Mouse (Mus musculus) C2C12 (cell line): ENCODE data around the gene Nfya.

Experiments
- CEBPB ChIP-seq: IDR thresholded peaks from one replicate; pipeline ENCODE4 v1.6.1; 2011; ENCODE audit warnings: low read depth, mild to moderate bottlenecking, control low read depth, moderate library complexity
- CTCF ChIP-seq: IDR thresholded peaks from one replicate; pipeline ENCODE4 v1.5.1; 2011; ENCODE audit not compliant: control insufficient read depth, insufficient read depth, insufficient read length
- MAX ChIP-seq: IDR thresholded peaks from one replicate; pipeline ENCODE4 v1.6.1; 2011; ENCODE audit warnings: mild to moderate bottlenecking, control low read depth
- MYOD1 ChIP-seq: IDR thresholded peaks from one replicate; pipeline ENCODE4 v1.6.1; 2011; ENCODE audit warnings: low read depth; ENCODE audit not compliant: control insufficient read depth, insufficient read length
- USF1 ChIP-seq: IDR thresholded peaks from one replicate; pipeline ENCODE4 v1.6.1; 2011; ENCODE audit warnings: low read depth, mild to moderate bottlenecking, control low read depth, moderate library complexity

DNA sequence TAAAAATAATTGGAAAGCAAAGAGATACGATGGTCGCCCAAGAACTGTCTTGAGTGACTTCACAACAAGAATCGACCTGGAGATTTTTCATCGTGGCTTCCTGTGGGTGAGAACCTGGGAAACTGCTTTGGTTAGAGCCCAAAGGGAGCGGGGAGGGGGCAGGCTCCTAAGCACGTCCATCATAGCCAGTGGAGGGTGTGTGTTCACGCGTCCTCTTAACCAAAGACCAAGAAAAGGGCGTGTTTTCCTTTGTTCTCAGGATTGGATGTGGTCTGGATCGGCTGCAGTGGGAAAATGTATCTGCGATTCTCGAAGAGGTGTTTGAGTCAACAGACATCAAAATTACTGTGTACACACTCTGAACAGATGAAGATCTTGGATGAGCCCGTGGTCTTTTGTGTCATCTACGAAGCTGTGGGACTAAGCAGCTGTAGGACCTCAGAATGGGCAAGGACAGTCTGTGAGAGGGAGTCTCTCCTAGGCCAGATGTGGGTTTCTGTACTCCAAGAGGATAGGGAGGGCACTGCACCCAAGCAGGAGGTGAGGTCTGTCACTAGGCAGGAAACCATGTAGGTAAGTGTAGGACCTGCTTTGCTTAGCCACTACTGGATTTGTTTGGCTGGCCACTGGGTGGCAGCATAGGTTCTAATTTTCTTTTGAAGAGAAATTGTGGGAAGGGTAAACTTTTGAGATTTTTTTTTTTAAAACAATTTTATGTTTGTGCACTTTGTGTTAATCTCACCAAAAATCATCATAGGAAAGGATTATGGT is 6.9 kb upstream of the Nfya start:
- TF ChIP-seq CTCF = no peak
- TF ChIP-seq MYOD1 = no peak
- TF ChIP-seq MAX = no peak
- no peak for TF ChIP-seq USF1
- no peak for TF ChIP-seq CEBPB
